Mouse (Mus musculus) adrenal gland, postnatal 14 days (tissue): ENCODE data around the gene Retreg3. TPM values are rescaled to one million over a fixed set of nuclear protein-coding genes. Genes with fewer than 3 reads are reported as not detected.
"Not testable (repeated sequence)": the region's sequence is repeated elsewhere in the genome, so short reads cannot be mapped to it uniquely, and the experiment has no call there.

ENCODE experiments used
- DNase-seq: peaks from one replicate; pipeline ENCODE4 v3.0.0; 2021; ENCODE audit warnings: mixed read lengths
- long read RNA-seq, 2 experiments: library from polyadenylated mRNA; stranded (forward); transcript quantifications; one replicate each; pipeline ENCODE4 v2.0.0; 2021
- total RNA-seq: library from RNA; stranded (reverse); gene quantifications from 2 replicates; pipeline ENCODE4 v1.2.3, GENCODE M21; 2021

Retreg3 gene
- 53.7 and 56.0 TPM in 2 replicates for total RNA-seq
- long read RNA-seq, experiment 1, transcript Retreg3-201 (9 exons, 3,165 nt), result major isoform, 15 of 19 reads
- long read RNA-seq, experiment 1, partial matches to known transcripts, result 0 of 19 reads
- long read RNA-seq, experiment 1, other reads (novel, unspliced or antisense), result 4 of 19 reads
- long read RNA-seq, experiment 2, transcript Retreg3-201 (9 exons, 3,165 nt), result major isoform, 11 of 12 reads
- long read RNA-seq, experiment 2, partial matches to known transcripts, result 0 of 12 reads
- long read RNA-seq, experiment 2, other reads (novel, unspliced or antisense), result 1 of 12 reads

DNA sequence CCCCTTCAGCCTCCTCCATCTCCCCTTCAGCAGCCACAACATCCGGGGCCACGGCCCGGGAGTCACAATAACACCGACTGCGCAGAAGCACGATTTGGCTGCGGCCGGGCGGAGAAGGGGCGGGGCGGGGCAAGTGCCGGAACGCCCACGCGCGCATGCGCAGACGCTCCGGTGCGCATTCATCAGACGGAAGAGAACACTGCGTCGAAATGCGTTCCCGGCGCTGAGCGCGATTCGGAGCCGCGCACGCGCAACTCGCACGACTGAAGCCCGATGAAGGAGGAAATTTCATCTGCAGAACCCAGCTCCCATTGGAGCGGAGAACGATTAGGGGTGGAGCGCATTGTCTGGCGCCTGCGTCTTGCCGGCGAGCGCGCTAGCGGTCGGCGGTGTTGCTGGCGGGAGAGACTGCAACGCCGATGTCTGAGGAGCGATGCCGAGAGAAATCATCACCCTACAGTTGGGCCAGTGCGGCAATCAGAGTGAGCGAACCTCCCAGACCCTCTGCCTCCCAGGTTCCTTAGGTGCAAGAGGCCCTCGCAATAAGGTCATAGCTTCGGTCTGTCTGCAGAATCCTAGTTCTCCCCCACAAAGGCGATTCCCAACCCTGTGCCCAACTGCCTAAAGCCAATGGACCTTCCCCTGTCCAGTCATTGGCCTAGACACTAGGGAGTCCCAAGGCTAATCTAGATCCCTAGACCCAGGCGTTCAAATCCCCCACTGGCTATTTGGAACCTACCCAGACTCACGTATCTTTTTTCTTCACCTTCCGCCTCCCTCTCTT is at the start of gene Retreg3, which contains the start of gene Tubg1:
Retreg3 (minus strand) TSS at position 133 of the 784 bp plus-strand sequence.
Tubg1 (plus strand) TSS at position 178 of the 784 bp plus-strand sequence.
- peak; percentile 99 for DNase-seq

DNA sequence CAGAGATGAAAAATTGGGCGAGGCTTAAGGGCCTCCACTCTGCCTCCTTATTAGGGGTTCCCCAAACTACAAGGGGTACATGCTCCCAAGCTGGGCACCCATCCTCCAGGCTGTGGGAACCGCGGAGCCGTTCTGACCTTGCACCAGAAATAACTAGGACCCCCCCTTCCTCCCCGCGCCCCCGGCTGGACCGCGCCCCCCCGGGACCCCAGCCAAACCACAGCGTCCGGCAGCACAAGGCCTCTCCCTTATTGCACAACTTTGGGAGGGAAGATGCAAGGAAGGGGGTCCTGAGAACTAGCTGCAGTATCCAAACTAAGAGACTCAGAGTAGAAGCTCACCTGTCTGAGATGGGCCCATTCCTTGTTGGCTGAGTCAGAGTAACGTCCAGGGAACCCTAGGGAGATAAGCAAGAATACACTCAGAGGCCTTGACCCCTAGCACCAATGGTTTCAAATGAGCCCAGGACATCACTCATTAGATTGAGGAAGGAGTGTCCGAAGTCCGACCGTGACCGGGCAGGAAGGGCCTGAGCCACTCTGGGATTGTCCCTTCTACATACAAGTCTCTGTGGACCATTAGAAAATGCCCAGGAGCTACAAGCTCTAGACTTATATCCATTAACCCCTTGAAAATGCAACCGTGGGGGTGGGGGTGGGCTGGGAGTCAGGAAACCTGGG is 48.7 kb upstream of the Retreg3 start:
- peak; percentile 68 for DNase-seq

- no peak for DNase-seq
Measured at GRCm38 (mm10) chr11:101167963-101168300, 48.2 kb upstream of the Retreg3 start.

DNA sequence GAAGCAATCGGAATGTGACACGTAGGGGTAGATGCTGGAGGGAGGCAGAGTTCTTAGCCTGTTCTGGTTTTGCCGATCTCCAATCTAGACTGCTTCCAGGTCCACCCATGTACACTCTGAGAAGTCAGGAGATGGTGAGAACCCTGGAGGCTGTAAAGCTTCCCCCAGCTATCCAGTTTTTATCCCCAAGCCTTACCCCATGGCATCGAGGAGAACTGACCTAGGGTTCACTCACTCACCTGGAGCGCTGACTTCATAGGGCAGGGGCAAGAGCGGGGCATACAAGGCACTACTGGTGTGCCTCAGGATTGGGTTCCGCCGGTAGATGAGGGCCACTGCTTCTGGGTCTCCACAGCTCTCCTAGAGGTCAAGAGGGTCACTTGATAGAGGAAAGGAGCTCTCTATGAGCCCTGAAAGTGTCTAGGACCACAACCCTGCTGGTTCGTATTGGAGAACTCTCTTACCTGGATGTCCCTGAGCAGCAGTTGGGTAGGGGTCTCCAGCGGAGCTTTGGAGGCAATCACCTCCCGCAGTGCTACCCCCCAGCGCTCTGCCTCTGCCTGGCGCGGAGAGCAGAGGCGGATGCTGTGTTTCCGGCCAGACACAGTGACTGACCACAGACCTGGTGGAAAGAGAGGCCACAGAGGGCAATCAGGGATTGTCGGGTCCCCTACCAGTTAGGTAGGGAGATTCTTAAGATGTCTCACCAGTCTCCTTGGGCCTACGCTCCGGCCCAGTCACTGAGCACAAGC is 47.7 kb upstream of the Retreg3 start:
- no peak for DNase-seq

GRCm38 (mm10) chr11:101166357-101166756 is 46.7 kb upstream of the Retreg3 start:
- no peak for DNase-seq

GRCm38 (mm10) chr11:101164677-101165580 is 45.2 kb upstream of the Retreg3 start:
- no peak for DNase-seq

DNA sequence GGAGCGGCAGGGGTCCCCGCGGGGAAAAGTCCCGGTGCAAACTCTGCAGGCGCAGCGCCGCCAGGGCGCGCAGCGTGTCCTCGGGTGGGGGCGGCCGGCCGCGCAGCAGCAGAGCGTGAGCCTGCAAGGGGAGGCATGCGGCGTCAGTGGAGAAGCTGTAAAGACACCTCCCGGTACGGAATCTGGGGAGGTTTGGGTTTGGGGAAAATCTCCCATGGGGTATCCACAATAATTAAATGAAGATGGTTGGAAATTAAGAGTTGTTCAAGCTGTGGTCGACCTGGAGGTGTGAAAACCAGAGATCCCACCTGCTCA is 44.6 kb upstream of the Retreg3 start:
- DNase-seq, result no peak

DNA sequence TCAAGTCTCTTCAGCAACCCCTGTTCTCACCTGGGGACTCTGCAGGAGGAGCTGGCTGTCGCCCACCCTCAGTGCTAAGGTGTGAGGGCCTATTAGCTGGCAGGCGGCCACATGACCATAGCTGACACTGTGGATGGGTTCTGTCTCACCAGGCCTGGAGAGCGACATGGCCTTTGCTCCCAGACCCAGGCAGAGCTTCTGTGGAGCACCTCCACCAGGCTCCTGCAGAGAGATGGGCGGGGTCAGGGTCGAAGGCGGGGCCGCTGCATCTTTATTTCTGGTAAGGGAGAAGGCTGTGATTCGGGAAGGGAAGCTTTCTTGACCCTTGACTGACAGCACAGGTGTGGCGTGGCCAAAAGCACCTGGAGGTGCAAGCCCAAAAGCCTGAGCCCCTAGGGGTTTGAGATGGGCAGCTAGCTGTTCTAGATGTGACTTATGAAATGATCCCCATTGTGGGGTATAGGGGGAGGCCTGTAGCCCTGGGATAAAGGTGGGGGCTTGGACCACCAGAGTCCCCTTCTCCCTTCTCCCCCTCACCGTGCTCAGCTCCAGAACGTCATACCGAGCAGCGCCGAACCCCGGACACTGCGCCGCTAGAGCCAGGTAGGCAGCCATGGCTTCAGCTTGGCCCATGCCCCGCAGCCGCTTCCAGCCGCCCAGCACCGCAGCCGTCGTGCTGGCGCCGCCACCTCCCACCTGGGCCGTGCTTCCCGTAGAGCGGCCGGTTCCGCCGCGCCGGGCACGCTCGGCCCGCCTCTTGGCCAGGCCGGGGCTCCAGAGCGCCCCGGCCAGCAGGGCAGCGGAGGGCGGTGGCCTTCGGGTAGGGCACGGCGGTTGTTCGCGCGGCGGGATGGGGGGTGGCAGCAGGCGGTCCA is 44.0 kb upstream of the Retreg3 start:
- DNase-seq, result no peak

DNA sequence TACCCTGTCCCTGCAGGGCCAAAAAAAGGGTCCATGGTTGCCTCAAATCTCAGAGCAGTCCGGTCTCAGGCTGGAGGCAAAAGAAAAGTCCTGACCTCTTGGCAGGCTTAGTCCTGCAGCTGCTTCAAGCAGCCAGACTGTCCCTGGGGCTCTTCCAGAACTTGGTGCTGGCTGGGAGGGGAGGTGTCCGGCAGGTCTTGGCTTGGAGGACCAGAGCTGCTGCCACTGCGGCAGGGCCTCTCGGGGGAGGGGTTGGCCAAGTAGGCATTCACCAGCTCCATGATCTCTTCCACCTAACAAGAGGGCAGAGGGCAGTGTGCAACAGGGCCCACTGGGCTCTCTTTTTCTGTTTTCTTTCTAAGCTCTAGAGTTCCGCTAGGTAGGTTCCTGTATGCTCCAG is 43.1 kb upstream of the Retreg3 start:
- peak; percentile 80 for DNase-seq

- DNase-seq, result peak; percentile 66
Measured at GRCm38 (mm10) chr11:101162301-101162700, 42.6 kb upstream of the Retreg3 start.

- DNase-seq, result no peak
Measured at GRCm38 (mm10) chr11:101161551-101161950, 41.9 kb upstream of the Retreg3 start.

GRCm38 (mm10) chr11:101160981-101161505 is 41.4 kb upstream of the Retreg3 start:
- not testable (repeated sequence) for DNase-seq

GRCm38 (mm10) chr11:101160151-101160550 is 40.5 kb upstream of the Retreg3 start:
- DNase-seq, result not testable (repeated sequence)

DNA sequence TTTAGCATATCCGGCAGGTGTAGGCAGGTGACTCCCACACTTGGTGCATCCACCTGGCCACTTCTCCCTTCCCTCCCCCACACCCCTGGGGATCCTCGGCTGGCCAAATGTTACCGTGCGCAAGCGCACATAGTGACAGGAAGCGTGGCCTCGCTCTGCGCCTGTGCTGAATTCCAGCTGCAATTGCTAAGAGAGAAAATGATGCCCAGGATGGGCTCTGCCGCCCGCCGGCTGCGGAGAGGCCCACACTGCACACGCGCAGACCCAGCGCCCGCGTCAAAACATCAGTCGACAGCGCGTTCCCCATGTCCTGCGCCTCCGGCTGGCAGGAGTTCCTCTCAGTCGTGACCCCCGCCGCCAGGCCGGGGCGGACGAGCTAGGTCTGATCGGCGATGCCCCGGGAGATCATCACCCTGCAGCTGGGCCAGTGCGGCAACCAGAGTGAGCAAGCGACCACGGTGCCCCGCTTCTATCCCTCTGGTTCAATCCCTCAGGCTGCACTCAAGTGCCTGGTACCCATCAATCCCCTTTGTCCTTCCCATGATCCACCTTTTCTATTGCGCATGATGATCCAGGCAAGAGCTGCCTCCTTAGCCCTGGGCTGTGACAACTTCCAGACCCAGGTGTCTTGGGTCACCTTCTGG is 36.2 kb upstream of the Retreg3 start, which contains the start of gene Tubg2:
Tubg2 (plus strand) TSS at position 180 of the 644 bp plus-strand sequence.
- DNase-seq, result peak; percentile 81

- no peak for DNase-seq
Measured at GRCm38 (mm10) chr11:101155151-101155550, 35.5 kb upstream of the Retreg3 start.

- DNase-seq, result no peak
Measured at GRCm38 (mm10) chr11:101154648-101155047, 35.0 kb upstream of the Retreg3 start.

GRCm38 (mm10) chr11:101152825-101153224 is 33.1 kb upstream of the Retreg3 start:
- no peak for DNase-seq

- DNase-seq, result no peak
Measured at GRCm38 (mm10) chr11:101151063-101151462, 31.4 kb upstream of the Retreg3 start.
